Mouse (Mus musculus) cortical plate, adult 2 months (tissue): ENCODE results near the gene Tex35.

Experiments used
- CTCF ChIP-seq: fragments of 200-500 bp; IDR thresholded peaks from 2 replicates; pipeline ENCODE4 v1.5.1; 2011; ENCODE audit warnings: mild to moderate bottlenecking, control low read depth, low read length; ENCODE audit not compliant: insufficient read depth; ENCODE audit errors: extremely low read depth
- POLR2A ChIP-seq: fragments of 200-500 bp; IDR thresholded peaks from 2 replicates; pipeline ENCODE4 v1.6.1; 2011; ENCODE audit warnings: mild to moderate bottlenecking, low read length, control low read depth; ENCODE audit not compliant: insufficient read depth; ENCODE audit errors: extremely low read depth

- TF ChIP-seq CTCF (no peak), POLR2A (no peak)
These were observed 47.9 kb downstream of the Tex35 start for GRCm38 (mm10) chr1:157060441-157061135.
